Mouse (Mus musculus): ENCODE results near the gene Vac14.

Vac14 gene

DNA sequence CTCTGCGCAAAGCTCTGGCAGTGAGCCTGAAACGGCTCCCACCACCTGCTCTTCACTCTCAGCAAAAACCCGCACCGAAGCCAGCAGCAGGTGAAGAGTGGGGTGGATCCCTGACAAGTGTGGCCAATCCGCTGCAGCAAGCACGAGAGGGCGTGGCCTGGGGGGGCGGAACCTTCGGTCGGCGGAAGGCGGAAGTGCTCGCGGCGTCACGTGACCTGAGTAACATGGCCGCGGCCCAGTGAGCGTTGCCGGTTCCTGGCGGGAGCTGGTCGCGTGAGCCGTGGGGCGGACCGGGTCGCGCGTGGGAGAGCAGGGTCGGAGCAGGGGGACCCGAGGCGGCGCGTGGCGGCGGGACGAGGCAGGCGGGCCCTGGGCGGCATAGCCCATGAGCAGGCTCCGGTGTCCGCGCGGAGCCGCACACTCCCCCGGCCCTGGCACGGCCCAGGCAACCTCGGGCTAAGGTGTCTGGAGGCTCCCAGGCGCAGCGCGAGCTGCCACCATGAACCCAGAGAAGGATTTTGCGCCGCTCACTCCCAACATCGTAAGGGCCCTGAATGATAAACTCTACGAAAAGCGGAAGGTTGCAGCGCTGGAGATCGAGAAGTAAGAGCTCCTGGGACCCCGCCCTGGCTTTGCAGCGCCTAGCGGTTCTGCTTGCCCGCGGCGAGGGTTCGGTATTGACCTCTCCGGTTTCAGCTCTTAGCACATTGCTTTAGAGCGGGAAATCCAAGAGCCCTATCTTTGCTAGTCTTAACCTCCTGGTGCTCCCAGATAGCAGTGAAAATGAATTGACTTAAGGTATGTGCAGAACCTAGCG lies at the start of gene Vac14:
Vac14 (plus strand) TSS at position 195 of the 817 bp plus-strand sequence.
- peak; percentile 96 for DNase-seq (ENCODE audit: low spot score)

DNA sequence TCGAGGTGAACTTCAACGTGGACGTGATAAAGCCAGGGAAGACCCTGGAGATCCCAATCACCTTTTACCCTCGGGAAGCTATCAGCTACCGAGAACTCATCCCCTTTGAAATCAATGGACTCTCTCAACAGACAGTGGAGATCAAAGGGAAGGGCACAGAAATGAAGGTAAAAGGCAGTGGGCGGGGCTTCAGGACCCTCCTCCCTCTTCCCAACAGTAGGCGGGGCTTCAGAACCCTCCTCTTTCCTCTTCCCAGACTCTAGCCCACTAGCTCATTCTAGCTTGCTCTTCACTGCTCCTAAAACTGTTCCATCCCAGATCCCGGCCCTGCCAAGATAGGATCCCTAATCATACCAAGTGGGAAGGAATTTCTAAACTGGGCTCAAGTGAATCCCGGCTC lies 25.7 kb upstream of the Vac14 start:
- DNase-seq (ENCODE audit: low spot score) = no peak

DNA sequence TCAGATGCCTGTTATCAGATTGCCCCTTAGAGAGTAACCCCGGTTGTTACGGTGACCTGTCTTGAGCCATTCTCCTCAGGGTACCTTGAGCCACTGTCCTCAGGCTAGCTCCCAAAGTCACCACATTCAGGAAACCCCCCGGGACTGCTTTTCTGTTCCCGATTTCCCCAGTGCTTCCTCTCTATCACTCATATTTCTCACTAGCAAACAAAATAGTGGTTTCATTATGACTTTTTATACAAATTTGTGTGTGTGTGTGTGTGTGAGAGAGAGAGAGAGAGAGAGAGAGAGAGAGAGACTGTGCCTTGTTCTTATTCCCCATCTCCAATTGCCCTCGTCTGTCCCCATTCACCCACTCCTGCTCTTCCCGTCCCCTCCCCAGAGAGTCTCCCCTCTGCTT lies 24.2 kb upstream of the Vac14 start:
- DNase-seq (ENCODE audit: low spot score) = no peak

DNA sequence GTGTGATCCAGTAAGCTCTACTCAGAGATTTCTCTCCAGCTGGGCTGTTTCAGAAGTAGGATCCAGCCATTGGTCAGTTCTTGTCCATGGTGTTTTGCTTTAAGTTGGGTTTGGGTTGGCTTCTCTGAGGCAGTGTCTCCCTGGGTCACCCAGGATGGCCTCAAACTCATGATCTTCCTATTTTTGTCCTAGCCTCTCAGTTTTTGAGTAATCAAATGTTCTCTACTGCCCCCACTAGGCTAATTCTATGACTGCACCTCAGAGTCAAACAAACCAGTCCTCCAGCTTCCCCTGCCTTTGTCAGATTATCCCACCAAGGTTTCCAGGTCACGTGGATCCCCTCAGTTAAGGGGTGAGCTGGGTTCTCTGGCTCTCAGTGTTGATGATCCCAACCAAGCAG lies 13.8 kb upstream of the Vac14 start:
- DNase-seq (ENCODE audit: low spot score) = peak; percentile 76

DNA sequence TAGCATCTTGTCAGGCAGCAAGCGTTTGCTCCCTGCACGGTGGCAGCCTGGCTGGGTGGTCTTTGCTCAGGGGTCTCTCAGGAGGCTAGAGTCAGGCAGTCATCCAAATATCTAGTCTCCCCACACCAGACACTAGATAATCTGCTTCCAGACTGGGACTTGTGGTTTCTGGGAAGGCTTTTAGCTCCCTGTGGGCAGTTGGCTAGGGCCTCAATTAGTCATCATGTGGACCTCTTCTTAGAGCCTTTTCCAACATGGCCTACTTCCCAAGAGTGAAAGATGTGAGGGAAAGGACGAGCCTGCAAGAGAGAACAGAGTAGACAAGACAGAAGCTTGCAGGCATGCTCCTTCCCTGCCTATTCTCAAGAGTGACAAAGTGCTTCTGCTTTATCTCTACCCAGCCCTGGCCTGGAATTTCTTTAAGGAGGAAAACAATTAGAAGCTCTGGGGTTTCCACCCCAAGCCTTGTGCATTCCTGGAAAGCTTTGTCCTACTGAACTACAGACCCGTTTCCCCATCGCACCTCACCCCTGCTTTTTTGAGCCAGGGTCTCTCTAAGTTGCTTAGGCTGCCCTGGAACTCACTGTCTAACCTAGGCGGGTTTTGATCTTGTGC lies 12.9 kb upstream of the Vac14 start:
- DNase-seq (ENCODE audit: low spot score) = peak; percentile 68

DNA sequence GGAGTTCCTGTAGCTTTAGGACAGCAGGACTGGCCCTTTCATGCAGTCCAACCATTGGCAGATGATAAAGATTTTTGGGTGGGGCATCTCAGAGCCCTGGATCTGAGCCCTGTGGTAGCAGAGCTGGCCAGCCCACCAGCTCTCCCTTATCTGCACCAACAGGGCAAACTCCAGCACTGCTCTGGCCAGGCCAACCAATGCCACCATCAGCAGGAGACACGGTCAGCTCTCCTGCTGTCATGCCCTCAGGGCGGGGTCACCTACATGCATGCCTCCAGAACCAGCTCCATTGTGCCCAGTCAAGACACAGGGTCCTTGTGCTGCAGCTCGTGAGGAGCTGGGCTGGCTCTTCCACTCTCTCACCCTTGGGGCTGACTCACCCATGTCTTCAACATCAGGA lies 2.7 kb upstream of the Vac14 start:
- DNase-seq (ENCODE audit: low spot score) = no peak

DNA sequence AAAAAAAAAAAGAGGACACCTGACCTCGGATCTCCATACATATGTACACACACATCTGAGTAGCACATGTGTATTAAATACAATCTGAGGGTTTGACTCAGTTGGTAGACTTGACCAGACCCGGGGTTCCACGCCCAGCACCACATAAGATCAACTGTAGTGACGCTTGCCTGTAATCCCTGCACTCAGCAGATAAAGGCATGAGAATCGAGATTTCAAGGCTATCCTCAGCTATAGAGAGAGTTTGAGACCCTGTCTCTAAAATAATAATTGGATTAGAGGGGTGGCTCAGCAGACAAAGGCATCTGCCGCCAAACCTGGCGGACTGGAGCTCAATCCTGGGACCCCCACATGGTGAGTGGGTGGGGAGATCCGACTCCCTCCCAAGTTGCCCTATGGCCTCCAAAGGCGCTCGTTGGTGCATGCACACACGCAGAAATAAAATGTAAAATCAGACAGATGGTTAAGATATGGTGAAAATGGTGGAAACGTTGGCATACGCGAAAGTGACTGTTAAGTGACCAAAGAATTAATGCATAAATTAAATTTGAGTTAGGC lies 505 bp upstream of the Vac14 start:
- no peak for DNase-seq (ENCODE audit: low spot score)

DNA sequence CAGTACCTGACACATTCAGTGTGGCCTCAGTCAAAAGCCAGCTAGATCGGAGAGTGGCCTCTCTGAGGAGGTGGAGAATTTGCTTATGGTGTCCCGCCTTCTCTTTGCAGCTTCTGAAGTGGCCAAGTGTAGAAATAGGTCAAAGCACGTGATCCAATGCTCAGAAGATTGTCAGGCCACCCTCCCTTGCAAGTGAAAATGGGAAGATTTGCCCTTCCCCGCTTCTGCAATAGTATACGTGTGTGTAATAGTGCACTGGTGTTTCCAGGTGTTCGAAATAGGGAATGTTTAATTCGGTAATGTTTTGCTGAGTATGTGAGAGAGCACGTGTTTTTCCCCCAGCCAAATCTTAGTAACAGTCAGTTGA lies 806 bp downstream of the Vac14 start:
- DNase-seq (ENCODE audit: low spot score) = peak; percentile 67

DNA sequence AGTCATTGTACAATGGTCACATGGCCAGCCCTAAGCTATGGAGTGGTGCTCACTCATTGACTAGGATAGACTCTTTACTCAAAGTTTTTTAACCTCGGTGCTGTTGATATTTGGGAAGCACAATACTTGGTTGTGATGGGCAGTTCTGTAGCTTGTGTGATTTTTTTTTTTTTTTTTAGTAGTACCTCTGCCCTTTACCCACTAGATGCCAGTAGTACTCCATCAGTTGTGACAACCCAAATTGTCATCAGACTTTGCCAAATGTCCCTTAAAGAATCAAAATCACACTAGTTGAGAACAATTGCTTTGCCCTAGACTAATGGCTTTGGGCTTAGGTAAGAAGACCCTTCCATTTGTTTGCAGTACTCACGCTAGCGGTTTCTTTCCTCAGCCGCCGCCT lies 1.5 kb downstream of the Vac14 start:
- DNase-seq (ENCODE audit: low spot score) = peak; percentile 76

DNA sequence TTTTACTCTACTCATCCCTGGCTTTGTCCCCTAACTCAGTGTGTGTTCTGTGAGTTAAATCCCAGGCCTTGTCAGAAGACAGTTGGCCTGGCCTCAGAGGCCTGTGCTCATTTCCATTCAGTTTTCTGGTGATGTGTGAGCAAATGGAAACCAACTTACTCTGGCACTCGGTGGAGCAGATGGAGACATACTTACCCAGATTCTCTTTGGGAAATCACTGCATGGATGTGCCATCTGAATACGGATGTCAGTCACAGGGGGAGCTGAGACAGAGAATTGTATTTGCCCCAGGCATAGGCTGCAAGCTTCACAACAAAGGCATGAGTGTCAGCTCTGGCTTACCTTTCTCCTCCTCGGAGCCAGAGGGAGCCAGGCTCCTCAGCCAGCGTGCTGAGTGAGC lies 8.0 kb downstream of the Vac14 start:
- DNase-seq (ENCODE audit: low spot score) = no peak

DNA sequence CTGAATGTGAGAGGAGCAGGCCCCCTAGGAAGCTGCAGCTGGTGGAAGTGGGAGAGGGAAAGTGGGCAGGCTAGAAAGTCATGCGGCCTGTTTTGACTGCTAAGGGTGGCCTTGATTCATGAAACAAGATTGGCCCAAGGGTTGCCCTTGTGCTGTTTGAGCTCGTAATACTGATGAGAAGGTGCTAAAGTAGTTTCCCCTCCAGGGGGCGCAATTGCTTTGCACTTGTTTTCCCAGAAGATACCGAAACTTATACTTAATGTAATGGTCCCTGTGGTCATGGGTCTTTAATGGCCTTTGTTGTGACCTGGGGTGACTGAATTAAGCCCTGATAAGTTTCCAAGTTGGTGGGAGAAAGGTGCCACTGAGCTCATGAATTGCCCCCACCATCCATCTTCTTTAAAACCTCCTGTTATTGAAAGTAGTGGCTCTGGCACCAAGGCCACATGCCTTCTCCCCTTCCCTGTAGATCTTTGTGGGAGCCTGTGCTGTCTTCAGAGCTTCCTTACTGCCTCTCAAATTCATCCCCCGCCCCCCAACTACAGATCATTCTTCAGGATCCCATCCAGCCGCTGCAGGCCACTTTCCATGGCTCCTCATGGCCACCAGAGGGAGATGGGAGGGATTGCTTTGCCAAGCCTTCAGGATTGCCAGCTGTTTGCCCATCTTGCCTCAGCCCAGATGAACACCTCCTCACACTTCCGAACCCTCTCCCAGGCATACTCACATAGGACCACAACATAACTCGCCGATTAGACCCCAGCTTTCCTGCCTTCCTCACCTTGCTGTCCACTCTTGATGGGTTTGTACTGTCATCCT lies 11.1 kb downstream of the Vac14 start:
- peak; percentile 86 for DNase-seq (ENCODE audit: low spot score)

DNA sequence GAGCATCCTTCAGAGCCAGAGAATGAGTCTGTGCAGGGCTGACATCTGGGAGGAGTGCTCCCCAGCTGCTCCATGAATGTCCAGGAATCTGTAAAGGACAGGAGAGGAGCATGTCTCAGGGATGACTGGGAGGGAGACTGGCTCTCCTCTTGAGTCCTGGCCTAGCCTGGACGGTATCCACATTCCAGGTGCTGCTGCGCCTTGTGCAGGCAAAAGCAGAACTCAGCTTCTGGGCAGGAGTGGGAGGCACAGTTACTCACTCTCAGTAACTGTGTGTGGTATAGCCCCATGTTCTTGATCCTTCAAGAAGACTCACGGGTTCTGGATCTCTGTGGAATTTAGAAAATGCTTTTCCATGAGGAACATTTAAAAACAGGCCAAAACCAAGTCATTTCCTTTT lies 11.7 kb downstream of the Vac14 start:
- DNase-seq (ENCODE audit: low spot score) = no peak

DNA sequence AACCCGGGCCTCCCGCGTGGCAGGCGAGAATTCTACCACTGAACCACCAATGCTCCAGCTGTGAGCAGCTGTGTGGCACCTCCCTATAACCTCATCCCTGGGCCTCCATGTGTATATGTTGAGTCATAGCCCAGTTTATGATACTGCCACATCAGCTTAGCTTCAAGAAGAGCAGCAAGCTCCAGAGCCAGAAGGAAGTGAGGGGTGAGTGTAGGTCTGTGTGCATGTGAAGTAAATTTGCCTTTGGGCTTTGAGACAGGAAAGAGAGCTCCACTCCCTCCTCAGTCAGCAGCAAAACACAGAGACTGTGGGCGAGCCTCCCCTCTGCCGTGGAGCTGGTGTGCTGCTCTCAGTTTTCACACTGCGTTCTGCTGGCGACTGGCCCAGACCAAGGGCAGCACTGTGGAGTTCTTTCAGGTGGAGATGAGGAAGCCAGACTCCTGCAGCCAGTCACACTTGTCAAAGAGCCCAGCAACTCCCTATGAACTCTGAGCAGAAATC lies 12.2 kb downstream of the Vac14 start:
- DNase-seq (ENCODE audit: low spot score) = peak; percentile 81

DNA sequence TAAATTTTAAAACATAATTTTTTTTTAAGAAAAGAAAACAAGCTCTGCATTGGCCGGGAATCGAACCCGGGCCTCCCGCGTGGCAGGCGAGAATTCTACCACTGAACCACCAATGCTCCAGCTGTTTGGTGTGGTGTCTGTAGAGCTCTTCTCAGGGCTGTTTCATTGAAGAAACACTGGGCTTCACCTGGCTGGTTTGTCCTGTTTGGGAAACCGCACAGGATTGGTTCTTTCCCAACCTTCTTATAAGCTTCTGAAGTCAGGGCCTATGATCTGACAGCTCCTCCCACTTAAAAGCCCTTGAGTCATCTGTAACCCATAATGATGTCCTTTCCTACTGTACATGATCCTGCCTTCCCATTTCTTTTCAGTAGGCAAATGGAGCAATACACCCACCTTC lies 12.8 kb downstream of the Vac14 start:
- DNase-seq (ENCODE audit: low spot score) = no peak

DNA sequence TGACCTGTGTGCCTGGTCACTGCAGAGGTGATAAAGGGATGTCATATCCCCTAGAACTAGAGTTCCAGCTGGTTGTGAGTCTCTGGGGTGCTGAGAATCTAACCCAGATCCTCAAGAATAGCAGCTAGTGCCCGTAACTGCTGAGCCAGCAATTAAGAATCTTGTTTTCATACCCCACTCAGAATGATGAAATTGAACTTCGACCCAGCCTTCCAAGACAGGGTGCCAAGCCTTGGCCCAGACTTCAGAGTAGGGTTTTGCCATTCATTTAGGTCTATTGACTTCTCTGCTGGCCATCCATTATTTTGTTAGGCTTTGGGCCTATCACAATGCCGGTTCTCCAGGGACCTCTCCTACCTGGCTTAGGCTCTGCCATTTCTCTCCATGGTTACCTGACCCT lies 15.4 kb downstream of the Vac14 start:
- DNase-seq (ENCODE audit: low spot score) = peak; percentile 80

DNA sequence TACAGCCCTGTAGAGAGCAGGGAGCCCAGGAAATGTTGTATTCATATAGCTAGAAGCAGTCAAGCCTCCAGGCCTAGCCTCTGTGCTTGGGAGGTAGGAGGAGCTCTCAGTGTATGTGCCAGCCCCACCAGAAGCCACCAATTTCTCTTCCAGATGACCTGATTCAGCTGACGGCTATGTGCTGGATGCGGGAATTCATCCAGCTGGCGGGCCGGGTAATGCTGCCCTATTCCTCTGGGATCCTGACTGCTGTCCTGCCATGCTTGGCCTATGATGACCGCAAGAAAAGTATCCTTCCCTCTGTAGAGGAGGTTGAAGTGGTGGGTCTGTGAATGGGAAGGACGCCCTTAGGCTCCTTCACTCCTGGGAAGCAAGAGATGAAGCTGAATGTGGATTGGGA lies 17.8 kb downstream of the Vac14 start:
- DNase-seq (ENCODE audit: low spot score) = no peak

DNA sequence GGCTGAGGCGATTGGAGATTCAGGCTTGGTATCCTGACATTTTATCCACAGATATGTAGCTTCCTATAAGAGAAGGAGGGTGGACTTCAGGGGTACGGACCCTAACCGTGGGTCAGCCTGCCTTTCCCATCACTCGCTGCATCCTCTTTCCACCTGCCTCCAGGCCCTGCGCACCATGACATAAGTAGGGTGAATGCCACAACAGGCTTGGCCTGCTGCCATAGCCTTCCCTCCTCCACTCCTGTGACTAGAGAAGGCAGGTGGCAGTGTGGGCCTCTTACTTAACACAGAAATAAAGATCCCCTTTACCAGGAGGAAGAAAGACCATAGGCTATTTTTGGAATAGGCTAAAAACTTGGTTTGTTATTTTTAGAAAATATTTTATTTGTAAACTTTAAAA lies 23.9 kb downstream of the Vac14 start:
- no peak for DNase-seq (ENCODE audit: low spot score)

DNA sequence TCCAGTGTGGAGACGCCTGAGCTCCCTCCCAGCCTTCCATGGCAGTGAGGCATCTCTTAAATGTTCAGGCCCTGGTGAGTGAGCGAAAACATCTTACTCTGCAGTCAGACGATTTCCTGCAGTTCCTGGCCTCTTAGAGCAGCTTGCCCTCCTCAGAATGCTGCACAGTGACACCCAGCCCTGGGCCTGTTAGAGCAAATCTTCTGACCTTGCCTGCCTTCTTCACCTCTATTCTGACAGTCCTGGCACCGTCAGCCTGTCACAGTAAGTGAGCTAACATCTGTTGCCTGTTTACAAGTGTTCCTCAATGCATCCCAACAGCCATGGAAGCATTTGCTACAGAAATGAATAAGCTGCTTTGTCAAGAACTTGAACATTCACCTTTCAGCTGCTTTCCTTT lies 24.8 kb downstream of the Vac14 start:
- no peak for DNase-seq (ENCODE audit: low spot score)

DNA sequence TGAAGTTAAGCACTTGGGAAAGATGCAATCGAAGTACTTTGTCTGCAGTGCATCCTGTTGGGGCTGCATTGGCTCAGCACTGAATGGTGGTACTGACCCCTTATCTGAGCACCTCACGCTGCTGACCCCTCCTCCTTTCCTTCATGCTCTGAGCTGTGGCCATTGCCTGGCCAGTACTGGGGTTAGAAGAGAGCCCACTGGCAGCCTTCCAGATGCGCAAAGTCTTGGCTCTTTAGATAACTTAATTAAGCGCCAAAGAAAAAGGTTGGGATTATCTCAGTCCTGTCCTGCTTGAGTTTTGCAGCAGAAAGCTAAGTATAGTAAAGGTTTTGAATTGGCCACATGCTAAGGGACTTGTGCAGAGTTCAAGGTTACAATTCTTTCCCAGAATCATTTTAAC lies 26.0 kb downstream of the Vac14 start:
- no peak for DNase-seq (ENCODE audit: low spot score)

DNA sequence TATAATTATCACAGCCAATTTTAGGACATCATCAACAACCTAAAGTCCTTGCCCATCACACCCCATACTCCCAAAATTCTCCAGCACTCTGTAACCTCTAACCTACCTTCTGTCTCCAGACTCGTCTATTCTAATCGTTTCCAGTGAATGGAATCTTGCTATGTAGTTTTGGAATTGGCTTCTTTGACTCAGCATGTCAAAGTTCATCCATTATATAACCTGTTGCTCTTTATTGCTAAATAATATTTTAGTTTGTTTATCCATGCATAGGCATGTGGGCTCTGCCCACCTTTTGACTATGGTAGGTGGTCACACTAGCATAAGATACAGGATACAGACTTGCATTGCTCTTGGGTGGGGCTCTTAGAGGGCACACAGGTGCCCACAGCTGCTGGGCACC lies 26.5 kb downstream of the Vac14 start:
- no peak for DNase-seq (ENCODE audit: low spot score)

DNA sequence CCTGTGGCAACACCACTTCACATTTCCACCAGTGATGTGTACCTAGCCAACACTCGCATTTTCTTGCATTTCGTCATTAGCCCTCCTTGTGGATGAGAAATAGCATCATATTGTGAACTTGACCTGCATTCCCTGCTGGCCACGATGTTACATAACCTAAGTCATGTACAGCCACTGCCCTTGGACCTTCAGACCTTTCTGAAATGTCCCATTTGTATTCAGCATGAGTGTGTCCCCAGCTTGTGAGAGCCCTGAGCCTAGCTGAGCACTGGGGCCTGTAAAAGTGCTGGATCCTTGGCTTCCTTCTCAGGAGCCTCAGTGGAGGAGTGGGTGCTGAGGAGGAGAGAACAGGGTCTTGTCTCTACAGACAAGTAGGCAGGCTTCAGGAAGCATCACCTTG lies 27.0 kb downstream of the Vac14 start:
- no peak for DNase-seq (ENCODE audit: low spot score)

DNA sequence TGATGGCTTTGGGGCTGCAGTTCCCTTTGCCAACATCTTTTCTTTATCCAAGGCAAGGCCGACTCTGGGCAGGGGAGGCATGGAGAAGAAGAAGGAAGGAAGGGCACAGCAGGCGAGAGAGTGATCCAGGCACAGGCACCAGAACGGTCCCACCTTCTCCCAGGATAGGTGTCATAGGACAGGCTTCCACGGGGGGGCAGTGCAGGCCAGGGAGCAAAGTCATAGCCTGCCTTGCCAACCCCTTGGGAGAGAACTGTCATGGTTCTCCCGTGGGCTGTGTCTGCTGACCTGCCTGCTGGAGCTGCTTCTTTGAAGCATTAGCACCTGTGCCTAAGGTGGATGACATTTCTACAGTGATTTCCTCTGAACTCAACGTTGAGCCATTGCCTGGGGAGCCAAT lies 27.7 kb downstream of the Vac14 start:
- DNase-seq (ENCODE audit: low spot score) = peak; percentile 82

DNA sequence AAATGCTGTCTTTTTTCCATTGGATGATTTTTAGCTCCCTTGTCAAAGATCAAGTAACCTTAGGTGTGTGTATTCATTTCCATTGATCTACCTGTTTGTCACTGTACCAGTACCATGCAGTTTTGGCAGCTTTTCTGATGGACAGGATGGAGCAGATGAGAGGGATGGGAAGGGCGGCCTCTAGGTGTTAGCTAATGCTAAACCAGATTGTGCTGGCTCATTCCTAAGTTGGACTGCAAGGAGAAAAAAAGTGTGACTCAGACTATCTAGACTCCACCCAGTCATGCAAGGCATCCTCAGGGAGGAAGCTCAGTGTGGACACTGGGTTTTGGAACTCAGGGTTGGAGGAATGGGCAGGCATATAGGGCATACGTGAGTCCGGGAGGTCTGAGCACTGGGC lies 30.2 kb downstream of the Vac14 start:
- DNase-seq (ENCODE audit: low spot score) = no peak
